Mouse (Mus musculus): ENCODE measurements around the gene Olfr714. TPM values are rescaled to one million over a fixed set of nuclear protein-coding genes. Genes with fewer than 3 reads are reported as not detected.

Olfr714 gene
- polyA plus RNA-seq, 1 experiment from 2014 or later: not detected

Other genes with a start within 250 kb of the Olfr714 start
- not detected in 2 replicates for gene Olfr702, start 237.1 kb upstream of the Olfr714 start, polyA plus RNA-seq (2014; fragmentation: Nextera tagmentation; extraction: Ambion mirVana)
- gene Olfr703, start 227.6 kb upstream of the Olfr714 start, polyA plus RNA-seq (2014; fragmentation: Nextera tagmentation; extraction: Ambion mirVana): not detected in 2 replicates
- not detected in 2 replicates for gene Olfr704, start 207.8 kb upstream of the Olfr714 start, polyA plus RNA-seq (2014; fragmentation: Nextera tagmentation; extraction: Ambion mirVana)
- gene Olfr705, start 194.1 kb upstream of the Olfr714 start, polyA plus RNA-seq (2014; fragmentation: Nextera tagmentation; extraction: Ambion mirVana): not detected in 2 replicates
- not detected in 2 replicates for gene Olfr706, start 182.8 kb upstream of the Olfr714 start, polyA plus RNA-seq (2014; fragmentation: Nextera tagmentation; extraction: Ambion mirVana)
- gene Olfr707, start 169.7 kb upstream of the Olfr714 start, polyA plus RNA-seq (2014; fragmentation: Nextera tagmentation; extraction: Ambion mirVana): not detected in 2 replicates
- not detected in 2 replicates for gene Olfr1532-ps1, start 163.0 kb upstream of the Olfr714 start, polyA plus RNA-seq (2014; fragmentation: Nextera tagmentation; extraction: Ambion mirVana)
- not detected in 2 replicates for gene Olfr709-ps1, start 138.8 kb upstream of the Olfr714 start, polyA plus RNA-seq (2014; fragmentation: Nextera tagmentation; extraction: Ambion mirVana)
- not detected in 2 replicates for gene Olfr710, start 122.7 kb upstream of the Olfr714 start, polyA plus RNA-seq (2014; fragmentation: Nextera tagmentation; extraction: Ambion mirVana)
- not detected in 2 replicates for gene Olfr6, start 107.0 kb upstream of the Olfr714 start, polyA plus RNA-seq (2014; fragmentation: Nextera tagmentation; extraction: Ambion mirVana)
- gene Olfr711, start 95.5 kb upstream of the Olfr714 start, polyA plus RNA-seq (2014; fragmentation: Nextera tagmentation; extraction: Ambion mirVana): not detected in 2 replicates
- not detected in 2 replicates for gene Olfr2, start 64.9 kb upstream of the Olfr714 start, polyA plus RNA-seq (2014; fragmentation: Nextera tagmentation; extraction: Ambion mirVana)
- gene Olfr713, start 39.8 kb upstream of the Olfr714 start, polyA plus RNA-seq (2014; fragmentation: Nextera tagmentation; extraction: Ambion mirVana): not detected in 2 replicates
- gene Olfr17, start 22.2 kb downstream of the Olfr714 start, polyA plus RNA-seq (2014; fragmentation: Nextera tagmentation; extraction: Ambion mirVana): not detected in 2 replicates
- not detected in 2 replicates for gene Olfr715b, start 39.4 kb downstream of the Olfr714 start, polyA plus RNA-seq (2014; fragmentation: Nextera tagmentation; extraction: Ambion mirVana)
- gene Olfr715, start 60.1 kb downstream of the Olfr714 start, polyA plus RNA-seq (2014; fragmentation: Nextera tagmentation; extraction: Ambion mirVana): not detected in 2 replicates
- gene Olfr716, start 67.3 kb downstream of the Olfr714 start, polyA plus RNA-seq (2014; fragmentation: Nextera tagmentation; extraction: Ambion mirVana): not detected in 2 replicates
- gene Nlrp14, start 96.0 kb downstream of the Olfr714 start, polyA plus RNA-seq (2014; fragmentation: Nextera tagmentation; extraction: Ambion mirVana): not detected in 2 replicates
- gene Rbmxl2, start 138.5 kb downstream of the Olfr714 start, polyA plus RNA-seq (2014; fragmentation: Nextera tagmentation; extraction: Ambion mirVana): not detected in 2 replicates